Mouse (Mus musculus): ENCODE data around the gene Mertk.

Gene Mertk

GRCm38 (mm10) chr2:128817786-128818681 is 119.3 kb downstream of the Mertk start, which contains the start of gene Tmem87b:
TSS of gene Tmem87b (plus strand) at chr2:128818118.
- peak; percentile 95 for DNase-seq (ENCODE audit: low read depth, low spot score)

- DNase-seq (ENCODE audit: low read depth, low spot score) = no peak
Measured at GRCm38 (mm10) chr2:128818956-128819643, 120.3 kb downstream of the Mertk start.

GRCm38 (mm10) chr2:128820631-128821030 is 121.9 kb downstream of the Mertk start:
- no peak for DNase-seq (ENCODE audit: low read depth, low spot score)

DNA sequence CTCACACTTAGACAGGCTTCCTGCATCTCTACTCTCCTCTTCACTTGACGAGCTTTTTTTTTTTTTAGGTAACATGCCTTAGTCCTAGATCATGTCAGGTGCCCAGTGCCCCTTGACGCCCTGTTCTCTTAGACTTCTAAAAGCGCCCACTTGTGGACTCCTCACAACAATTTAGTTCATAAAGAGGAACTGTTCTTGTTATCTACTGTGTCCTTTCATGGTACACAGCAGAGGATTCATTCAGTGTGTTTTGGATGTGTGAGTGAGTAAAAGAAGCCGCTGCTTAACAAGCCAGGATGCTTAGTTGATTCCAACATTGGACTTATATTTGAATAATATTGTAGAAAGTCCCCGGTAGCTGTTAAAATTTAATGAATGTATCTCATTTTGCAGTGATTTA is 125.1 kb downstream of the Mertk start:
- no peak for DNase-seq (ENCODE audit: low read depth, low spot score)

DNA sequence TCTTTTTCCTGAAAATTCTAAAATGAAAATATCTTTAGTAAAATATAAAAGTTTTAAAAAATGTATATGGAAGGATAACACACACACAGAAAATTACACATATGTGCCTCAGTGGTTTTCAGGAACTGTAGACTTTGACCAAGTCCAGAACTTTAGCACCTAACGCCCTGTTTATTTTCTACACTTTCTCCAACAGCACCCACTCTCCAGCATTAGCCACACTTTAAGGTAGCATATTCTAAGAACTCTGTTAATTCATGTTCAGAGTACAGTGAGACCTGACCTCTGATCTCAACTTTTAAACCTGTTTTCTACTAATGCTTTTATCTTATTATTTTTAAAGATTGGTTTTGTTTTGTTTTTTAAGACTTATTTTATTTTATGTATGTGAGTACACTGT is 129.0 kb downstream of the Mertk start:
- DNase-seq (ENCODE audit: low read depth, low spot score) = no peak

DNA sequence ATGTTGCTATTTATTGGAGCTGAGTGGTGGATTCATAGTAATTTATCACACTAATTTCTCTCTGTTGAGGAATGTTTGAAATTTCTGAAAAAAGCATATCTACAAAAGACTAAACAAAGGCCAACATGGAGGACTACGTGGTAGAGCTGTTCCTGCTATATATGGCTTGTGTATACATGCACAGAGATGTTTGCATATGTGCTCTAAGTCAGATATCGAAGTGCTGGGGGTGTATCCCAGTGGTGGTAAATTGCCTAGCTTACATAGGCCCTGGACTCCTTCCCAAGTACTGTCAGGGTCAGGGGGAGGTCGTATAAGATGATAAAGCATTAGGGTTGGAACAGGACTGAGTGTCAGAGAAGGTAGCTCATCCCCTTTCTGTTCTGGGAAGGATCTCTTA is 133.9 kb downstream of the Mertk start:
- no peak for DNase-seq (ENCODE audit: low read depth, low spot score)

GRCm38 (mm10) chr2:128833035-128833434 is 134.3 kb downstream of the Mertk start:
- DNase-seq (ENCODE audit: low read depth, low spot score) = no peak

DNA sequence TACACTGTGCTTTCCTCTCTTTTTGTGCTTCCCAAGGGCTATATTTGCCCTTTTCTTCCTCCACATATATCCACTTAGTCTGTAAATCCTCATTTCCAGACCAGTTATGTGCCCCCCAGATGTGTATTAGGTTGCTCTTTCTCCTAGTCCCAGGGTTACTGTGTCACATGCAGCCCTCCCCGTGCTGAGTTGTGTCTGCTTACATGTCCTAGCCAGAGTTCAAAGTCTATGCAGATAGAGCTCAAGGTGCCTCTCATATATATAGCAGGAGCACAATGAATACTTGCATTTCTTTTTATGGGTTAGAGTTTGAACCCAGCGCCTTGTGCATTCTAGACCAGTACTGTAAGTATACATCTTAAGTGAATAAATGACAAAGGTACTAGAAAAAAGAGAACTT is 134.7 kb downstream of the Mertk start:
- no peak for DNase-seq (ENCODE audit: low read depth, low spot score)

- DNase-seq (ENCODE audit: low read depth, low spot score) = no peak
Measured at GRCm38 (mm10) chr2:128837531-128837930, 138.8 kb downstream of the Mertk start.

GRCm38 (mm10) chr2:128838611-128839010 is 139.9 kb downstream of the Mertk start:
- no peak for DNase-seq (ENCODE audit: low read depth, low spot score)

DNA sequence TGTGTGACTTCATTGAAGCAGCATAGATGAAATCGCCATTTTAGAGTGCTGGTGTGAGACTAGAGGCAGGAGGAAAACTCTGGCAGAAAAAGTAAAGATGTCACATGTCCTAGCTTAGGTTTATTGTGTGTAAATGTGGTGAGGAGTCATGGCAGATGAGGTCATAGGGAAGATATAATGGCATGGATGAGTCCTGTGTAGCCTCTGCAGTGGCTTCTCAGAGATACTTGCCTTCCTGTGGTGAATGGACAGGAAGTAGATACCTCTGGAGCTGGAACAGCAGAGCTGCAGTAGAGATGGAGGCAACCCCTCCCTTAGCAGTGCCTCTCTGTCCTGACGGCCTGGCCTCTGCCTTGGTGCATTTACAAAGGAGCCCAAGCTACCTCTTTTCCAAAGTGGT is 140.7 kb downstream of the Mertk start:
- DNase-seq (ENCODE audit: low read depth, low spot score) = no peak

DNA sequence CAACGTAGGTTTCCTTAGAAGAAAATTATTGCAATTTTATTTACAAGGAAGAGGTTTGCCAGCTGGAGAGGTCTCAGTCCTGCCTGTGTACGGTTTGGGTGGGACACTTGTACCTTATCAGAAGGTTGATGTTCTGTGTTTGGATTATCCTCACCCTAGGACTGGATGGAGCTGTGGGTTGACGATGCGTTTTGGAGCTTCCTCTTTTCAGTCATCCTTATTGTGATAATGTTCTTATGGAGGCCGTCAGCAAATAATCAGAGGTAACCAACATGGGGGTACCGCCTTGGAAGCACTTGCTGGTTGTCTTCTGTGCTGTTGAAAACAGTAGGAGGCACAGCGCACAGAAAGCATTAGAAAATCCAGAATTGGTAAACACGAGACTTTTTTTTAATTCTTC is 143.7 kb downstream of the Mertk start:
- no peak for DNase-seq (ENCODE audit: low read depth, low spot score)

GRCm38 (mm10) chr2:128850036-128850435 is 151.3 kb downstream of the Mertk start:
- no peak for DNase-seq (ENCODE audit: low read depth, low spot score)

All from A20 (cell line).